Mouse (Mus musculus) embryonic facial prominence, embryonic 11.5 days (tissue): ENCODE measurements around the gene Plch2. TPM values are rescaled to one million over a fixed set of nuclear protein-coding genes. Genes with fewer than 3 reads are reported as not detected.
A peak's percentile ranks its signal among the peaks of the same experiment; 100 is the strongest.

ENCODE experiments used
- ATAC-seq: fragments of 200-750 bp; cut with Nextera tagmentation; replicated peaks from 2 replicates; pipeline ENCODE4 v1.8.0; 2017; ENCODE audit warnings: low read depth; ENCODE audit not compliant: insufficient number of reproducible peaks, low FRiP score, low TSS enrichment
- DNase-seq: peaks from one replicate; pipeline ENCODE4 v3.0.0-alpha.2; 2015; ENCODE audit warnings: low spot score
- H3K27ac ChIP-seq: fragments of 300-500 bp; sonication (generic); replicated peaks from 2 replicates; pipeline ENCODE4 v1.5.1; 2014; ENCODE audit warnings: mild to moderate bottlenecking, low read depth, low read length, control low read depth
- H3K27me3 ChIP-seq: fragments of 300-500 bp; sonication (generic); 2 replicates; pipeline ENCODE4 v1.6.1; 2014; ENCODE audit warnings: mild to moderate bottlenecking, low read length, moderate library complexity, mixed read lengths; ENCODE audit not compliant: control insufficient read depth, insufficient read depth
- H3K36me3 ChIP-seq: fragments of 300-500 bp; sonication (generic); replicated peaks from 2 replicates; pipeline ENCODE4 v1.6.1; 2014; ENCODE audit warnings: low read depth, mild to moderate bottlenecking, low read length, moderate library complexity, mixed read lengths; ENCODE audit not compliant: control insufficient read depth, insufficient read depth
- H3K4me1 ChIP-seq: fragments of 300-500 bp; sonication (generic); 2 replicates; pipeline ENCODE4 v1.6.1; 2014; ENCODE audit warnings: low read length, mixed read lengths; ENCODE audit not compliant: control insufficient read depth, insufficient read depth
- H3K4me2 ChIP-seq: fragments of 300-500 bp; sonication (generic); 2 replicates; pipeline ENCODE4 v1.6.1; 2014; ENCODE audit warnings: low read depth, mild to moderate bottlenecking, control low read depth, low read length, moderate library complexity
- H3K4me3 ChIP-seq: fragments of 300-500 bp; sonication (generic); 2 replicates; pipeline ENCODE4 v1.5.1; 2014; ENCODE audit warnings: low read depth, low read length, control low read depth
- H3K9ac ChIP-seq: fragments of 300-500 bp; sonication (generic); replicated peaks from 2 replicates; pipeline ENCODE4 v1.6.1; 2014; ENCODE audit warnings: mild to moderate bottlenecking, control low read depth, low read length
- H3K9me3 ChIP-seq: fragments of 300-500 bp; sonication (generic); replicated peaks from 2 replicates; pipeline ENCODE4 v1.6.1; 2016; ENCODE audit warnings: mild to moderate bottlenecking, low read length, inconsistent platforms, mixed read lengths; ENCODE audit not compliant: control insufficient read depth
- WGBS: fragments of 180-500 bp; shearing (Covaris S2); extraction: QIAGEN DNeasy Blood & Tissue Kit; methylation state at CpG from one replicate; pipeline ENCODE4 v1.1.7; 2014; 5-methylcytosine and 5-hydroxymethylcytosine counted together
- polyA plus RNA-seq: library from polyadenylated mRNA; unstranded; fragments of >200 nt; fragmentation: Nextera tagmentation; extraction: Ambion mirVana; gene quantifications from 2 replicates; pipeline ENCODE4 v1.2.1, GENCODE M21; 2014

The Plch2 gene
- polyA plus RNA-seq, 1 experiment from 2014 or later: 1.4 TPM

DNA sequence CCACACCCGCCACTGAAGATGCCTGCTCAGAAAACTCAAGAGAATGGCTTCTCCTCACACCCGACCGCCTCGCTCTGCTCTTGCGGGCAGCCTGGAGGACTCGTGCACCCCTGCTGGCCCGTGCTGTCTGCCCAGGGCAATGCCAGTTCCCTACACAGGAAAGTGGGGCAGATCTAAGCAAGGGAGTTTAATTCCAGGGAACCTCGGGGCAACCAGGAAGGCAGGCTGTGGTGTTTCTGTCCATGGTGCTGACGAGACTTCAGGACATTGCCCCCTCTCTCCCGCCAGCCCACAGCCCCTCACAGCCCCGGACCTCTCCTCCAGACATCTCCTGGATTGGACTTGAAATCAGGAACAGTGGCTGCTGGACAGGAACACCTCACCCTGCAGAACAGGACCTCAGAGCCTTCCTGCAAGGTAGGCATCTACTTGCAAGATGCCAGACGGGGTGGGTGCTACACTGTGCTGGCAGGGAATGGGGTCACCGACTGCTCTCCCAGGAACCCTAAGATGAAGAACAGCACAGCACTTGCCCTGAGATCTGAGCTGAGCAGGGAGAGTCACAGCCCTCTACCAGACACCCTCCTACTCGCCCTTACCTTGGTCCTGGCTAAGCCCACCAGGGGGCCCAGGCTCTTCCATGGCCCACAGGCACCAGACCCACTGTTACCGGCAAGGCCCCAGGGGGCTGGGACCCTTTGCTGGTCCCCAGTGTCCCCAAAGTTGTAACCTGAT, 37.8 kb downstream of the Plch2 start:
- H3K27me3 ChIP-seq: no peaks in the 10 kb centered on the region
- peak overlapping the region; percentile 23; the same call in 1 of the 2 replicates for H3K4me2 ChIP-seq
- DNase-seq: peak; percentile 85
- H3K4me3 ChIP-seq: no peak overlapping the region
- 4% methylated on average over 15 of the region's 15 CpGs for WGBS
- no peak overlapping the region for H3K9ac ChIP-seq
- H3K9me3 ChIP-seq: no peaks in the 10 kb centered on the region
- no peaks in the 10 kb centered on the region for H3K36me3 ChIP-seq
- peak; percentile 44; the same call in 1 of the 2 replicates for ATAC-seq
- peaks cover 5% of the 10 kb centered on the region for H3K4me1 ChIP-seq
- no peak overlapping the region for H3K27ac ChIP-seq

GRCm38 (mm10) chr4:155018066-155018465, 38.5 kb downstream of the Plch2 start:
- no peak overlapping the region for H3K27ac ChIP-seq
- no peak overlapping the region for H3K4me3 ChIP-seq
- DNase-seq: no peak
- 72% methylated on average over 8 of the region's 8 CpGs for WGBS
- no peak overlapping the region for H3K4me2 ChIP-seq
- H3K9me3 ChIP-seq: no peaks in the 10 kb centered on the region
- H3K36me3 ChIP-seq: no peaks in the 10 kb centered on the region
- H3K27me3 ChIP-seq: no peaks in the 10 kb centered on the region
- H3K4me1 ChIP-seq: peaks cover 5% of the 10 kb centered on the region
- no peak overlapping the region for H3K9ac ChIP-seq
- ATAC-seq: no peak

DNA sequence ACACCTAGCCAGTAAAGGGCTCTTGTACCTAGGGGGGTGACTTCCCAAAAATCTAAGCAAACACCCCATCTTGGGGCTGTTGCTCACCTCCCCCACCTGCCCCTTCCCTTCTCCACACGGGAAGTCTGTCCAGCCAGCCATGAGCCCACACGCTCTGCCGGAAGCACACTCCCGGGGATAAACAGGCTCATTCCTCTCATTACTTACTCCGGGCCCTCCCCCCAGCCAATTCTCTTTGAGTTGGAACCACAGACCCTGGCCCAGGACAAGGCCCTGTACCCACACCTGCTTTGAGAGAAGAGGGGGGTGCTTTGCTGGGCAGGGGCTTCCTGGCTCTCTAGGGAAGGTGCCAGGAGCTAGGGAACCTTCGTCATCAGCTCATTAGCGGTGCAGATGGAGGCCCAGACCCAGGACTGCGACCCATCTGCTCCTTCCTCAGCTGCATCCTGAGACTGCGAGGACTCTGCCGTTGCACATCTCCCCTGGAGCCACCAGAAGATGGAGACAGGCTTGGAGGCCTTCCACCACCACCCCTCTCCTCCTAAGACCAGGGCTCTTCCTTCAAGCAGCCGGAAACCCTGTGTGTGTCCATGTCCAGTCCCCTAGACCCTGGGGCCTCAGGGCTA, 39.2 kb downstream of the Plch2 start:
- Histone ChIP-seq H3K27ac (no peak overlapping the region), H3K36me3 (no peaks in the 10 kb centered on the region), H3K27me3 (no peaks in the 10 kb centered on the region), H3K9me3 (no peaks in the 10 kb centered on the region), H3K4me2 (no peak overlapping the region), H3K4me1 (peaks cover 5% of the 10 kb centered on the region), H3K9ac (no peak overlapping the region), H3K4me3 (no peak overlapping the region)
- ATAC-seq: no peak
- no peak for DNase-seq
- 69% methylated on average over 11 of the region's 11 CpGs for WGBS

DNA sequence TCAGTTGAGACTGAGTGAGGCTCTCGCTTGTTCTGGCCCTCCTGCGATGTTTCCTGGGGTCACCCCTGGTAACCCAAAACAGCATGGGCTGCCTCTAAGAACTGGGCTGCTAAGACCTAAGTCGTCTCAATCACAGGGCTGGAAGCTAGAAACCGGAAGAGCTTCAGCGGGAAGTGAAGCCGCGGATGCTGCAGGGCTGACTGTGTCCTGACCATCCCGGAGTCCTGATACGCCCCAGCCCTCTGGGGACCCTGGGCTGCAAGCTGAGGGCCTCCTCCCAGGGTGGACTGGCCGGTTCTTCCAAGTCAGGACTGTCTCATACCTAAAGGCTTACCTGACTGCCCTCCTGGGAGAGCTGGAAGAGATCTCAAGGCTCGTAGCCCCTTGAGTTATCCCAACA, 39.8 kb downstream of the Plch2 start:
- Histone ChIP-seq H3K9ac (no peak overlapping the region), H3K9me3 (no peaks in the 10 kb centered on the region), H3K36me3 (no peaks in the 10 kb centered on the region), H3K27ac (no peak overlapping the region), H3K4me1 (peaks cover 5% of the 10 kb centered on the region), H3K4me2 (no peak overlapping the region), H3K4me3 (no peak overlapping the region), H3K27me3 (no peaks in the 10 kb centered on the region)
- no peak for ATAC-seq
- no peak for DNase-seq
- WGBS: 54% methylated on average over 11 of the region's 11 CpGs

DNA sequence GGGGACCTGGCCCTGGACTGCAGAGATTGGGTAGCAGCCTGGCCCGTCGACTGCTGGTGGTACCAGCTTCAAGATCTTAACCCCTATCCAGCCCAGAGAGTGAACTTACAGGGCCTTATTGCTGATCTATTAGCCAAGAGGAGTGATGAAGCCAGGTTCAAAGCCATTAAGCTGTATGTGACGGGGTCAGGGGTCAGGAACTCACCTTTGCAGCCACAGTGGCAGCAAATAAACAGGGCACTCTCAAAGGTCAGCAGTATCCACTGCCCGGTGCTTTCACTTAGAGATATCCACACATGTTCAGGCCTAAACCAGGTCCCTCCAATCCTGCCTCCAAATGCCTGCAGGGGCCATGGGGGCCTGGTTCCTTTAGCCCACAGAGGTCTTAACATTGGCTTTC, 41.0 kb downstream of the Plch2 start:
- H3K36me3 ChIP-seq: no peaks in the 10 kb centered on the region
- DNase-seq (no peak), ATAC-seq (no peak)
- H3K27ac ChIP-seq: no peak overlapping the region
- H3K9me3 ChIP-seq: no peaks in the 10 kb centered on the region
- H3K27me3 ChIP-seq: no peaks in the 10 kb centered on the region
- WGBS: 70% methylated on average over 4 of the region's 4 CpGs
- H3K4me1 ChIP-seq: peaks cover 5% of the 10 kb centered on the region
- no peak overlapping the region for H3K4me3 ChIP-seq
- H3K4me2 ChIP-seq: no peak overlapping the region
- no peak overlapping the region for H3K9ac ChIP-seq

- Histone ChIP-seq H3K4me2 (no peak overlapping the region), H3K9ac (no peak overlapping the region), H3K4me1 (peaks cover 5% of the 10 kb centered on the region), H3K4me3 (no peak overlapping the region), H3K27me3 (no peaks in the 10 kb centered on the region), H3K9me3 (no peaks in the 10 kb centered on the region), H3K27ac (no peak overlapping the region), H3K36me3 (no peaks in the 10 kb centered on the region)
- ATAC-seq (no peak), DNase-seq (no peak)
- WGBS: 74% methylated on average over 12 of the region's 12 CpGs
Observed at GRCm38 (mm10) chr4:155014791-155015190, 41.8 kb downstream of the Plch2 start.

- no peak overlapping the region for H3K27ac ChIP-seq
- no peaks in the 10 kb centered on the region for H3K9me3 ChIP-seq
- H3K4me1 ChIP-seq: peaks cover 5% of the 10 kb centered on the region
- DNase-seq (no peak), ATAC-seq (no peak)
- WGBS: 62% methylated on average over 14 of the region's 14 CpGs
- H3K4me2 ChIP-seq: no peak overlapping the region
- no peaks in the 10 kb centered on the region for H3K36me3 ChIP-seq
- H3K9ac ChIP-seq: no peak overlapping the region
- no peaks in the 10 kb centered on the region for H3K27me3 ChIP-seq
- H3K4me3 ChIP-seq: no peak overlapping the region
Observed at GRCm38 (mm10) chr4:155014244-155014643, 42.3 kb downstream of the Plch2 start.

DNA sequence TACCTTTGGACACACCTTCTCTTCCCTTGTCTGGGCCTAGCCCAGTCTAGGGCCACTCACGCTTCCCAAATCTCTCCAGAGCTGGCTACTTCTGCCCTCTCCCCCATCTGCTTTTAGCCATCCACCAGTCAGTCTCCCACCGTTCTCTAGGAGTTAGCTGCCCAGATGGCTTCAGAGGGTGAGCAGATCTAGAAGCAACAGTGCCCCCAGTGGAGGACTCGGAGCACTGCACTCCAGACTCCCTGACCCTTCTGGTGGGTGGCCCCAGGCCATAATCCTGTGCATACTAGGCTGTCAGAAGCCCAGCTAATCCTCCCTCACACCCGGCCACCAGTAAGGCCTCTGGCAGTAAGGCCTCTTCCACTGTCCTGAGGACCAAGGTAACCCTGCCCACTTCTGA, 43.8 kb downstream of the Plch2 start:
- Histone ChIP-seq H3K36me3 (no peaks in the 10 kb centered on the region), H3K4me2 (no peak overlapping the region), H3K9ac (no peak overlapping the region), H3K4me1 (no peaks in the 10 kb centered on the region), H3K9me3 (no peaks in the 10 kb centered on the region), H3K27me3 (no peaks in the 10 kb centered on the region), H3K4me3 (no peak overlapping the region), H3K27ac (no peak overlapping the region)
- ATAC-seq (peak; percentile 67), DNase-seq (peak; percentile 84)
- WGBS: 6% methylated on average over 4 of the region's 4 CpGs
